Mouse (Mus musculus) right cerebral cortex, postnatal 36 days (tissue): ENCODE data around the gene Abcg1.
A peak's percentile ranks its signal among the peaks of the same experiment; 100 is the strongest.

Experiments
- DNase-seq, 2 experiments: peaks; one replicate each; pipeline ENCODE4 v3.0.0; 2022; ENCODE audit warnings: low spot score in 2 of 2, mixed read lengths in 1 of 2

The Abcg1 gene

DNA sequence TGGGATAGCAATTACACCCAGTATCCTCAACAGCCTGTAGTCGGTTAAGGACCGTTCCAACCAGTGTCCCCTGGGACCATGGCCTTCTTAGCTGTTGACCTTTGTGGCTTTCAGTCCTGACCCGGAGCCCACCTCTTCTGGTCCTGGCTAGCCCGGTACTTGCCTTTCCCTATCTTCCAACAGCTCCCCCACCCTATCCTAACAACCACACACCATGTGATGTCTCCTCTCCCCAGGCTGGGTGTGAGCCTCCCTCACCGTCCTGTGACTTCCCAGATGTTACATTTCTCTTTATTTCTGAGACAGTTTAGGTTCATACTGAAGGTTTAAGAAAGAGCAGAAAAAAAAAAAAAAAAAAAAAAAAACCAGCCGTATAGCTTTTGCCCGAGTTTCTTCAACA, 17.1 kb upstream of the Abcg1 start:
- DNase-seq, result no peak

DNA sequence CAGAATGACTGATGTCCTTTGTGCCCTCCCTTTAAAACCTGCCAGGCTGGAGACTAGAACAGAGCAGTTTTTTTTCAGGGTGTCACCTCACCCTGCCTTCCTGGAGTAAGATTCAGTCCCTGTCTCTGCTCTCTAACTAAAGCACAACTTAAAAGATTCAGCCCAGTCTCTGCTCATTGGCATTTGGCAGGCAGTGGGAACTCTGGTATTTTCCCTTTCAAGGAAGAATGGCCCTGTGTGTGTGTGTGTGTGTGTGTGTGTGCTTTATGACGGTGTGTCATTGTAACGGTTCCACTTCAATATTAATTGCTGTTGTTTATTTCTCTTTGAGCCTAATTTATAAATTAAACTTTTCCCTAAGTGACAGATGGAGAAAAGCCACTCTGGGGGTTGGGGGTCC, 14.7 kb upstream of the Abcg1 start:
- DNase-seq, result no peak

DNA sequence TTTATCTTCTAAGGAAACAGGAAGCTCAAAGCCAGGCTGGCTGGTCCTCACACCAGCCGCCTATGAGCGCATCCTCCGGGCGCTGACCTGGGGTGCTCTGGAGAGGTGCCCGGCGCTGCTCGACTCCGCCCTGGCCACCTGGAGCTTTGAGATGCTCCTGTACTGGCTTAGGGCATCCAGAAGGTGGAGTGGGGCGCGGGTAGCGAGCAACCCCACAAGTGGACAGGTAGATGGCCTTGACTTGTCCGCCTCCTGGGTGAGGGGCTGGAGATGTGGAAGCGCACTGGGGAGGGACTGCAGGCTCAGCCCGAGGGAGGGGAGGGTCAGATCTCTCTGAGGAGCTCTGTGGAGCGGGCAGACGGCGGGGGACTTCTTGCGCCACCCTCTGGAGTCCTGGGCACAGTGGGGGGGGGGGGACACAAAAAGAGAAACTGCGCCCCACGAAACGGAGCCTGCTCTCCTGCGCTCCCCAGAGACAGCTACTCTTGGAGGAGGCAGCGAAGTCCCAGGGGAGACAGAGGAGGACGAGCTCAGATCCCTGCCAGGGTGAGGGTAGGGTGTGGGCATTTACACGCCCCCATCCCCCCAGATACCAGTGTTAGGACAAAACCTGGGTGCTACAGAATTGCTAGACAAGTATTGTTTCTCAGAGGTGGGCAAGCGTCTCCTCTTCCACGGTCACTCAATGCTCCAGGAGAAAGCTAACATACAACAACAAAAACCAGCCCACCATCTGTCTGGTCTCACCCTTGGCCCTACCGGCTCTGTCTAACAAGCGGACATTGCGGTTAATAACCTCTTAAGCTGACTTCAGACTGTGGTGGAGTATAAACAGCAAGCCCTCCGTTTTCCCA, 643 bp downstream of the Abcg1 start:
- peak in 1 of 2 experiments; percentile 45 for DNase-seq

DNA sequence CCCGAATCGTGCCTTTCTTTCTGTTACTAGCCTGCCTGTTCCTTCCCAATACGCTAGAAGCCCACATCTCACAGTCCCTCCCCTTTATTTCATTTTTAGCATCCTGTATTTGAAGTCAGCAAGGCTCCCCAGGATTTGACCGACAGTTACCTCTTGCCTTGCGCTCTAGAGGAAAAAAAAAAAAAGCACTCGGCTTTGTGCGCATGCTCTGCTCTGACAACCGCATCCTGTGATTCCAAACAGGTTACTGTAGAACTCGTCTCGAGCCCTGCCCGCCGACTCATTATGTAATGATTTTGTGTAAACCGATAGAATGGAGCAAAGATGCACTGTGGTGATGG, 1.2 kb downstream of the Abcg1 start:
- DNase-seq, result peak; percentile 72 to 88

DNA sequence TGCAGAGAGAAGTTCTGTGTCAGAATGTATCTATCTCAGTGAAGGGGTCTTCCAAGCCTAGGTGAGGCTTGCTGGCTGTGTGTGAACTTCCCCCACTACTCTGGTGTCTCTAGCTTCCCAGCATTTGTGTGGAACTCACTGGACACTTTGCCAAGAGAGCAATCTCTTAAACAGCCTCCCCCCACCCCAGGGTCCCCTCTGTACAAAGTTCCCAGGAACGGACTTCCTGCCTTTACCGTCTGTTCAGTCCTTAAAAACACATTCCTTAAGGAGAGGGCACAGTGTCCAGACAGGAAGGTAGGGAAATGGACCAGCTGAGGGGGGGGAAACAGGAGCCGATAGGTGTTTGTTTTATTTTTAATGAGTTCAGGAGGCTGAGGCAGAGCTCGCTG, 2.7 kb downstream of the Abcg1 start:
- DNase-seq, result no peak

DNA sequence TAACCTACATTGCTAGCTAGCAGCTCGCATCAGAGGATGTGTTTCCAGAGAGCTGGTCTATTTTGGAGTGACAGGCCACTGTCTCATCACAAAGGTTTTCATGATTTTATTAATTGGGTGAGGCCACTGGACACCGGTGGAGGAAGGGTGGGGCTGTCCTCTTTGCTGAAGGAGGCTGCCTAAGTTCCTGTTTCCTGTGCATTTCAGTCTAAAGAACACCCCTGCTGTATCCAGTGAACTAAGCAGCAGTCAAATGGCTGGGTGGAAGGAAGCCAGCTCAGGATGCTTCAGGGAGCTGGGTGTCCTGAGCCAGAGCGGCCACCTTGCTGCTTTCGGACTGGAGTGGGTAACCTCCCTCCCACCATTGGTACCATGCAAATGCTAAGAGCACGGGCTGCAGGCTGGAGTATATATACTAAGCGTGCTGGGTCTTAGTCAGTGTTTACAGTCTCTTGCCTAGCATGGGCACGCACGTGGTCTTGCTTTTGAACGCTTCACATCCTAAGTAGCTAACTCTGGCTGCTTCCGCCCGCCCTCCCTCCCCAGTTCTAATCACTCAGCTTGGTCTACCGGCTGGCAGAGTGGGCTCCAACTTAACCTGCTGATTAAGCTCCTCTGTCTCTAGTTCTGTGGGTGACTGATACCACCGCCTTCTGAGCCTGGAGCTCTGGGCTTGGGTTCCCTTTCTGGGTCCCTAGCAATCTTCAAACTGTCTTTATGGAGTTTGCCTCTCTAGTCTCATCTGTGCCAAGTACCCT, 3.3 kb downstream of the Abcg1 start:
- no peak for DNase-seq

DNA sequence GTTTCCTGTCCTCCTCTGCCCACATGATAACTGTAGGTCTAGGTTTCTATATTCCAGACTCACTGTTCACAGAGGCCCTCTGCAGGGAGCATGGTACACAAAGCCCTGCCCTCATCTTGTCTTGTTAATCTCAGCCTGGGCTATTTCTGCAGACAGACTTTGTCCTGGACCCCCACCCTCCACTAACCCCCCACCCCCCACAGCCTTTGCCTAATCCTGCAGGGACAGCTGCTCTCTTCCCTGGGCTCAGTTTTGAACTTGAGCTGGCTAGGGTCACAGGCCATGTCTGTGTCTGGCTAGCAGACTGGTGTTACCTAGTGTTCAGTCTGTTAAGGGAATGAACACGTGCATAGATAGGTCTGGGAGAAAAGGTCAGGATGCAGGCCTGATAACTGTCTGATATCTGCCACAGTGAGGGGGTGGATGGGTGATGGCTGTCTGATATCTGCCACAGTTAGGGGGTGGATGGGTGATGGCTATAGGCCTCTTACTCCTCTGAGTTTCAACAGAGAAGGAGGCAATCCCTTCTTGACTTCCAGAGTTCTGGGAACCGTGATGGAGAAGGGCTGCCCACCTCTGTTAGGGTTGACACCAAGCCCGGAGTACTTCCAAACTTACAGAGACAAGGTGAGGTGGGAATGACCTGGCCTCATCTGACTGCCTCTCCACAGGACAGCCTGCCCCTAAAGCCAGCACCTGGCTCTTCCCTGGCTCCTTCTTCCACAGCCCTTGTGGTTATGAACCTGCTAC, 4.0 kb downstream of the Abcg1 start:
- DNase-seq, result no peak

DNA sequence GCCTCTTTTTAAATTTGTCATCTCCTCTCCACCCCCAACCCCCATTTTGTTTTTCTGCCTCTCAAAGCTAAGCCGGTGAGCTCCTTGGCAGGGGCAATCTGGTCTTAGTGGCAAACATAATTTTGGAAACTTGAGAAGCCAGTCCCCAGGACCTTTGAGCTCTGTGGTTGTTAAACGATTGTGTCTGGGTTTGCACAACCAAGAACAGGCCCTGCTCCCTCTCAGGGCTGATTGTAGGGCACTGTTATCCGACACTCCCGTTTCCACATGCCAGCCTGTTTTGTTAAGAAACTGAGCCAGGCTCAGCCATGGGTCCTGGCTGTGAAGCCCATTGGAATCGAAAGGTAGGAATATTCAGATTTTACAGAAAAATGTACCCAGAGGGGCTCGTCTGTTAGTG, 8.6 kb downstream of the Abcg1 start:
- DNase-seq, result no peak

DNA sequence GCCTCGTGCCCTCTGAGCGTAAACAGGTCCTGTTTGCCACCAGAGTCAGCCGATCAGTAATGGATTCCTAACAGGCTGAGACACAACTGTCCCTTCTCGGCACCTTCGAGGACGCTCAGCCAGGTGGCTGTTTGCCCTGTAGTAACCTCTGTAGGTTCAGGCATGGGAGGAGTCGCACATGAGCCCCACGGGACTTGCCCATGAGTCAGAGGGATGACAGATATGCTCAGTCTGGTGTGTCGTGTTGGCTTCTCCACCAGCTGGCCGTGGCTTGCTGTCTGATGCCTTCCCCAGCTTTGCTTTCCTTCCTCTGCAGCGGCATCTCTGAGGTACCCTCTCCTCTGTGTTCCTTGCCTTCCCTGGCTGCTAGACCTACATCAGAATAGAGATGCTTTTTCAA, 9.6 kb downstream of the Abcg1 start:
- peak in 1 of 2 experiments; percentile 45 for DNase-seq

DNA sequence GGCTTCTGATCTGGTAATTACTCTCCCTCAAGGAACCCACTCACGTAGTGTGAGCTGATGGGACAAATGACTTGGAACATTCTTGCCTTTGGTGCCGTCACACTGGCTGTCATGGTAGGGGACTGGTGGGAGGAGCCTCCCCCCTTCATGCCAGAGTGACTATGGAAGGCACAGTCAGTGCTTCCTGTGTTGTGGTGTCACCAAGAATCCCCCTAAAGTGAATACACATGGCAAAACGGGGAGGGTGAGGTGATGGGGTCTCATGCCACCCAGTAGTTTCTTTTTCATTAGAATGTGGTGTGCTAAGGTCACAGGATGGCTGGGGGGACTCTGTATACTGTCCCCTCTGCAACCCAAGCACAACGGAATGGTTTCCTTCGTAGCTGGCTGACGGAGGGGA, 11.6 kb downstream of the Abcg1 start:
- DNase-seq, result no peak

DNA sequence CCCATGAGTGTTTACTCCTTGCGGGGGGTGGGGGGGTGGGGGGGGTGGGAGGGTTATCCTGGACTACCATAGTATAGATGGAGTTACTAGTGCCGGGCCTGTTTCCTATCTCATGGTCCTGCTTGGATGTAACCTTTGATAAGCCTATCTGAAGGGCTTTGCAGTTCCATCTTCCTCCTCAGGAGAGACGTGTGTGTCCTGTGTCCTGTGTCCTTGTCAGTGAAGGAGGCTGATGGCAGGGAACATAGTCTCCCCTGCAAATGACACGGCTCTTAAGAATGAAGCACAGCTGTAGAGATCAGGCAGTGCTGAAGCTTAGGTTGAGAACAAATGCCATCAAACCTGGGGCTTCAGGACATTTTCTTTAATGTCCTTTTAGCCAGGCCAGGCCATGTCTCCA, 12.4 kb downstream of the Abcg1 start:
- no peak for DNase-seq

DNA sequence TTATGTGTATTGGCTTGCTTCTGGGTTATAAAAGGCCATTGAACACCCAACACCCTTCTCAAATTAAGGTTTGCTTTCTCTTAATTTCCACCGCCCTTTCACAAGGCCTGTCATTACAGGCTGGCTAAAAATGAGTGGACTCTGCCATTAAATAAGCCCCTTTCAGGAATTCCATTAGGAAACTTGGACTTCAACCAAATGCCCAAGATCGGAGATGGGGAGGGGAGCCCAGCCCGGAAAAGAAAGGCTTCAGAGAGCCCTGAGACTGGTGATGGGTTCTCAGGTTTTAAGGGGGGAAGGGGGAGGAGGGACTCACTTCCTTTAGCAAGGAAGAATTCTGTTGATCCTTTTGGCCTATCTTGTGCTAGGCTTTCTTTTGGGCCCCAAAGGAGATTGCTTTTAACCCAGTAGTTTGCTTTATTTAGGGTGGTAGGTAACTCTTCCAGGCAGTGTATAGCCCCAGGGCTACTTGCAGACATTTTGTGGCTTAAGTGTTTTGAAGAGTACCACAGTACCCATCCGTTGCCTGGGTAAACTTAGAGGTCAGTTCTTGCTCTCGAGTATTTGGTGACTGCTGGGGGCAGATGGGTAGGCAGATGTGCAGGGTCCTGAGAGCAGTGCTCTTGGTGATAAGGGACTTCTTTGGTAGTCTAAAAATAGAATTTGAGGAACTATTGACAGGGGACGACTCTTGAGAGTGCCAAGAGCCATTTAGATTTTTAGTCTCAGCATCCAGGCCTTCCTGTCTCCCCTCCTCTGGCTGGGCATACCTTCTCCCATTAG, 13.1 kb downstream of the Abcg1 start:
- no peak for DNase-seq

DNA sequence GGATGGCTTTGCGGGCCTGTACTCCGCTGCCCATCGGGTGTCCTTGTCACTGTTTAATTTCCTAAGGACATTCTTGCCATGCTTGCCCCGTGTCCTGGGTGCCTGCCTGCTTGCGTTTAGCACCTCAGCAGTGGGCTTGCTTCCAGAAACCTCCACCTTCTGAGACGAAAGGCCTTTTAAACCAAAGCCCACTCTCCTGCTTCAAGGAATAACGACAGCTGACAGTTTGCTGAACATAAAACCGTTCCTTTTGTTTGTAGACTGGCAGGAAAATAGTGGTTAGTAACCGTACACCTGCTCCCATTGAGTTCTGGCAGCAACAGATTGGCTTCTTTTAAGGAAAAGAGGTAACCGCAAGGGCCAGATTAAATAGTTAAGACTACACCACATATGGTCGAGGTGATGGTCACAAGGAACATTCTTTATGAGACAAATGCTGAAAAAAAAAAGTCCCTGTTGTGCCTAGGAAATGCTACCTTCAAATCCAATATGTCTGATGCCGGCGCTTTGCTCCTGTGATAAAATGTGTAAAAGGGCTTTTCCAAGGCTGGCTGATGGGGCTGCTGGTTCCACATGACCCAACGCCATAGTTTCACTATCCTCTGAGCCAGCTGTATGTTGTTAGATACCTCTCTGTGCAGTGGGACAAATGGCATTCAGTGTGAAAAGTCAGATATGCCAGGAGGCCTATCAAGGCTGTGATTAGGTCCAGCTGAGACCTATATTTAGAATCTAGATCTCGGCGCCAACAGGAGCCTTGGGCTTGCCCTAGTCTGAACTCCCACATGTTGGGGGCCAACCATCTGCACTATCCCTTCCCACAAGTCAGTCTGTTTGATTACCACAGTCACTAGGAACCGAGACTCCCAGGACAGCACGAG, 14.2 kb downstream of the Abcg1 start:
- no peak for DNase-seq

DNA sequence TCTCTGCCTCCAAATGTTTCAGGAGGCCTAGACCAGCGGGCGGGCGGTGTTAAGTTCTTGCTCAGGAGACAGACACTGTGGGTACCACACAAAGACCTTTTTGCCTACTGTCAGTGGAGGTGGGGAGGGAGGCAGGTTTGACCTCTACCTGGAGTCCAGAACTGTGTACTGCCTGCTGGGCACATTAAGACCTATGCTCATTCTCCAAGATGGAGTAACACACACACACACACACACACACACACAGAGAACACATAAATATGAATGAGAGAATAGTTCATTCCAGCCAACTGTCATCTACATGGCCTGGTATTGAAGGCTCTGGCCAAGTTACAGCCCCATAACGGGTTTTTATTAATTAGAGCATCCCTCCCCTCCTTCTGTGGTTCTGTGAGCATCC, 15.4 kb downstream of the Abcg1 start:
- DNase-seq, result no peak

DNA sequence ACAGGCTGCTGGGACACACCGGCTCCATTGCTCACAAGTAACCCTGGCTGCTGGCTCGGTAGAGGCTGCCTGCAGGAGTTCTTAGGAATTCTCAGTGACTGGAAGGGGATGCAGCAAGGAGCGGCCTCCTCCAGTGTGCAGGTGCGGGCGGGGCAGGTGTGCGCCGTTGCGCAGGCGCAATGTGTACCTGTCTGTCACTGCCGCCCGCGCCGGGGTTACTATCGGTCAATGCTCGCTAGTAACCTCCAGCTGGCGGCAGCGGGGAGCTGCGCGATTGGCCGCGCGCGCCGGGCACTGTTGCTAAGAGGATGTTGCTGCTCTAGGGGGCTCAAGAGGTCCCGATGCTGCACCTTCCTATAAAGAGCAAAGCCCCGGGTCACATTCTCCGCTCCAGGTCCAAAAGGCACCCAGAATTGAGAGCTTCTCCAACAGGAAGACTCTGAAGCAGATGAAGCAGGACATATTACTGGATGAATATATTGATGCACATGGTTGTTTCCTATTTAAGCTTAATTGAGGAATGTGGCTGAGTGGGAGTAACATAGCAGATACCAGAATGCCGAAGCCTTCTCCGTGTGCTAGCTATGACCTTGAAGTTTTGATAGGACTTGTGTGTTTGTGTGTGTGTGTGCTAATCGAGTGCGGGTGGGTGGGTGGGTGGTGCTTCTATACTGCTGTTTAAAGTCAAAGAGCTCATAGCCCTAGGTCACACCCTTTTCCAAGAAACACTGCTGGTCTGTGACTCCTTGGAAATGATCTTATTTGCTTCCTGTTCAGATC, 16.0 kb downstream of the Abcg1 start:
- peak; percentile 78 to 81 for DNase-seq

DNA sequence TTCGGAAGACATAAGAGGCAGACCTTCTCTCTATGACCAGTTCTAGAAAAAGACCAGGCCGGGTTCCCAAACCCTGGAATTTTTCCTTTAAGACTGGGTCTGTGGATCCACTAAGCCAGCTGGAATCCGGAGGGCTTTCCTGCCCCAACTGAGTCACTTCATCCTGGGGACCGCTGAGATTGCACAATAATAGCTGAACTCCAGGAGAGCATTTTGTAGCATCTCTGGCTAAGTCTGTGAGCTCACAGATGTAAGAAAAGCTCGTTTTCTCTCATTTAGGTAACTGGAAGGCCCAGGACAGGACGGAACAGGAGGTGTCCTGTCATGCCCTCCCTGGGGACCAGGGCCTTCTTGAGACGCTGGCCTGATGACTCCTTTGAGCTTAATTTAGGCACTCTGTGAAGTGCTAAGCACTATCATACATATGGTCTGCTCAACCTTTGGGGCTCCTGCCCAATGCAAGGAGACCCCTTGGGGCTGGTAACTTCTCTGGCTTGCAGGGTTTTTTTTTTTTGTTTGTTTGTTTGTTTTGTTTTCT, 16.6 kb downstream of the Abcg1 start:
- no peak for DNase-seq

DNA sequence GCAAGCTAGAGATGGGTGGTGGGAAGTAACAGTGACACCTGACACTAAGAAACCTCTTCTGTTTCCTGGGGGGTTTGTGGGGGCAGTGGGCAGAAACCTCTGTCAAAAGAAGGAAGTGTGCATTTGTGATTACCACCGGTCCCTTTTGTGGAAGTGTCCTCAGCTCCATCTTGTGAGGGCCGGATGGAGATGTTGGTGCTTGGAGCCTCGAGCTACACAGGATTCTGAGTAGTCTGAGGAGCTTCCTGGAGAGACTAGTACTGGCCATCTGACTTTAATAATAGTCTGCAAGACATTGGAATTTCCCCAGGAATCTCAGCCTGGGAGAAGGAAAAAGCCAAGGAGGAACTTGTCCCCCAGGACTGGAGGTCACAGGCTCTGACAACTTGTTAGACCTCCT, 17.2 kb downstream of the Abcg1 start:
- no peak for DNase-seq

DNA sequence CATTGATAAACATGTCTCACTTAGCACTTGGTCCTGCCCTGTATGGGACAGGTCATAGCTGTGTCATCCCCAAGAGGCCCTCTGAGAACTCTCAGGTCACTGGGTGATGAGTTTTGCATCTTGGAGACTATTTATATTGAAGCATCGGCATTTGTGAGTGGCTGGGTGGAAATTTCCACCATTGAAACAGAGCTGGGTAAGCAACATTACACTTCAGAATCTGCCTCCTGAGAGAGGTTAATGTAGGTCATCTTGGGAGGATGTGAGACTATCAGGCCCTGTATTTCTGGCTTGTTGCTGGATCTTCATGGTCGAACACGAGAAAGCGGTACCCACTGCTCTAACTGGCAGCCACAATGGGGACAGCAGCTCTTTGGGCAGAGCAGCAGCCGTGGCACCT, 18.0 kb downstream of the Abcg1 start:
- DNase-seq, result no peak

DNA sequence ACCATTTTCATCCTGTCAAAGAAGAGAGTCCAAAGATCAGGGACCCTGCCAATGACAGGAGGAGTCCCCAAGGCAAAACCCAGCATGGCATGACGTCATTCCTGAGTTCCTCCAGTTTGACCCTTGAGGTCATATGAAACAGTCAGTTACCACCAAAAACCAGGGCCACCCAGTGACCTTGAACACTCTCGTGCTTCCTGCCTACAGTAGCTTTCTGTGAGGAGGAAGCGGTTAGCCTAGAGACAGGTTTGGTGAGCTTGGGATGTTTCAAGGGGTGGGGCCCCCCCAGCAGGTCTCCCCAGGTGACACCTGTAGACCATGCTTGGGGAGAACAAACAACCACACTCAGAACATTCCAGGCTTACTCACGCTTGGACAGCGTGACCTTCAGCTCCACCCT, 20.1 kb downstream of the Abcg1 start:
- no peak for DNase-seq

DNA sequence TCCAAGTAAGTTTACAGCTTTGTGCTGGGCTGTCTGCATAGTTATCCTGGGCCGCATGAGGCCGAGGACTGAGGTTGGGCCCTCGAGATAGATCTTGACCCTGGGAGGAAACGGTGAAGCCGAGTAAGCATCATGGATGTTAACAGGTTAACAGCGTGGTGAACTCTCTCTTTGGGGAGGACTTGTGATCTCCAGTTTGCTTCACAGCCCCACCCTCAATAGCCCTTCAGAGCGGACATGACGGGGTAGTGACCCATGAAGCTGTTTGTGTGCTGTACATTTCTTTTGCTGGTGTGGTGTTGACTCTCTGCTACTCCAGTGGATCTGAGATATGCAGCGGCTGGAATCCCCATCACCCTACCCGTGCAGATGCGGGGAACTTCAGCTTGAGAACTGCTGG, 21.1 kb downstream of the Abcg1 start:
- DNase-seq, result no peak
